Mouse (Mus musculus) cerebral cortex, adult 2 months (tissue): Measurements from ENCODE around the gene Drg1.

ENCODE experiments used
- WGBS: fragments of 180-500 bp; shearing (Covaris S2); methylation state at CpG from one replicate; pipeline ENCODE4 v1.1.7; 2018; 5-methylcytosine and 5-hydroxymethylcytosine counted together

Drg1 gene

GRCm38 (mm10) chr11:3212526-3212925 lies 53.7 kb downstream of the Drg1 start:
- WGBS, result 72% methylated on average over 1 of the region's 1 CpGs

GRCm38 (mm10) chr11:3206783-3207182 lies 59.4 kb downstream of the Drg1 start:
- WGBS, result 83% methylated on average over 3 of the region's 3 CpGs

GRCm38 (mm10) chr11:3205207-3205606 lies 61.0 kb downstream of the Drg1 start:
- WGBS, result 92% methylated on average over 3 of the region's 3 CpGs

GRCm38 (mm10) chr11:3203771-3204170 lies 62.4 kb downstream of the Drg1 start:
- 85% methylated on average over 2 of the region's 2 CpGs for WGBS

- under 1% methylated on average over 57 of the region's 57 CpGs for WGBS
These were observed 63.3 kb downstream of the Drg1 start for GRCm38 (mm10) chr11:3202781-3203441.

GRCm38 (mm10) chr11:3202231-3202701 lies 63.9 kb downstream of the Drg1 start, which contains the start of gene Eif4enif1:
TSS of gene Eif4enif1 (plus strand) at chr11:3202392.
- WGBS, result 0% methylated on average over 49 of the region's 57 CpGs

GRCm38 (mm10) chr11:3201326-3202230 lies 64.6 kb downstream of the Drg1 start:
- 5% methylated on average over 16 of the region's 16 CpGs for whole genome bisulfite sequencing

- WGBS, result 89% methylated on average over 7 of the region's 7 CpGs
These were observed 65.6 kb downstream of the Drg1 start for GRCm38 (mm10) chr11:3200636-3201035.

GRCm38 (mm10) chr11:3193363-3193762 lies 72.9 kb downstream of the Drg1 start, which contains the start of gene Sfi1:
TSS of gene Sfi1 (minus strand) at chr11:3193463.
- WGBS, result 87% methylated on average over 25 of the region's 25 CpGs

GRCm38 (mm10) chr11:3182707-3183106 lies 83.5 kb downstream of the Drg1 start:
- WGBS, result 93% methylated on average over 1 of the region's 1 CpGs

- WGBS, result 86% methylated on average over 1 of the region's 1 CpGs
These were observed 84.2 kb downstream of the Drg1 start for GRCm38 (mm10) chr11:3181971-3182370.

- WGBS, result 56% methylated on average over 4 of the region's 4 CpGs
These were observed 85.0 kb downstream of the Drg1 start for GRCm38 (mm10) chr11:3181250-3181649.

- 77% methylated on average over 6 of the region's 6 CpGs for WGBS
These were observed 85.6 kb downstream of the Drg1 start for GRCm38 (mm10) chr11:3180510-3181160.

GRCm38 (mm10) chr11:3179726-3180092 lies 86.5 kb downstream of the Drg1 start:
- WGBS, result 86% methylated on average over 7 of the region's 7 CpGs

GRCm38 (mm10) chr11:3178968-3179725 lies 87.1 kb downstream of the Drg1 start:
- 78% methylated on average over 6 of the region's 6 CpGs for WGBS

- 85% methylated on average over 11 of the region's 11 CpGs for WGBS
These were observed 92.5 kb downstream of the Drg1 start for GRCm38 (mm10) chr11:3173425-3174318.

GRCm38 (mm10) chr11:3172526-3172925 lies 93.7 kb downstream of the Drg1 start:
- WGBS, result 65% methylated on average over 6 of the region's 6 CpGs

GRCm38 (mm10) chr11:3171931-3172330 lies 94.3 kb downstream of the Drg1 start:
- WGBS, result 67% methylated on average over 1 of the region's 1 CpGs

GRCm38 (mm10) chr11:3169042-3169441 lies 97.2 kb downstream of the Drg1 start:
- 68% methylated on average over 2 of the region's 2 CpGs for WGBS

- whole genome bisulfite sequencing, result 71% methylated on average over 4 of the region's 4 CpGs
These were observed 98.6 kb downstream of the Drg1 start for GRCm38 (mm10) chr11:3167571-3168001.
